Mouse (Mus musculus) thymus, postnatal 4 days (tissue): ENCODE measurements around the gene Tnnc1.

Experiments used
- DNase-seq: peaks from one replicate; pipeline ENCODE4 v3.0.0; 2021

The Tnnc1 gene

GRCm38 (mm10) chr14:31208084-31208483 lies at the start of gene Tnnc1:
TSS of gene Tnnc1 (plus strand) at chr14:31208312.
- DNase-seq, result no peak

GRCm38 (mm10) chr14:31160196-31161150 lies 47.6 kb upstream of the Tnnc1 start:
- DNase-seq, result no peak

- no peak for DNase-seq
Observed at GRCm38 (mm10) chr14:31161191-31161590, 46.9 kb upstream of the Tnnc1 start.

GRCm38 (mm10) chr14:31161638-31162037 lies 46.5 kb upstream of the Tnnc1 start:
- no peak for DNase-seq

DNA sequence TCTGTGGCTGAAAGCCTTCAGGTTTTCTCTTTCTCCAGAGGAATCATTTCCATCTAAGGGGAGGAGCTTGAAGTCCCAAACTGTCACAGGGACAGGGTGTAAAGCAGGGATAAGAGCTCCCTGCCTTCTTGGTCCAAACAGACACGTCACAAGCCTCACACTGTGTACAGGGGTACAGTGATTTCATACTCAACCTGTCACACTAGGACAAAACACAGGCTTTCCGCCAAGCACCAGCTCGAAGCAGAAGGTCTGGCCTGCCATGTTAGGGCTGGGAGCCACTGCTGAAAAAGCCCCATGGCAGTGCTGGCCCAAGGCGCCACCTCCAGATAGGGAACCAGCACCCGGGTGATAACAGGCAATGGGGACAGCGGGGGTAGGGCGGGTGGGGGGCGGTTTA lies 44.0 kb upstream of the Tnnc1 start:
- no peak for DNase-seq

GRCm38 (mm10) chr14:31165010-31165409 lies 43.1 kb upstream of the Tnnc1 start:
- DNase-seq, result no peak

DNA sequence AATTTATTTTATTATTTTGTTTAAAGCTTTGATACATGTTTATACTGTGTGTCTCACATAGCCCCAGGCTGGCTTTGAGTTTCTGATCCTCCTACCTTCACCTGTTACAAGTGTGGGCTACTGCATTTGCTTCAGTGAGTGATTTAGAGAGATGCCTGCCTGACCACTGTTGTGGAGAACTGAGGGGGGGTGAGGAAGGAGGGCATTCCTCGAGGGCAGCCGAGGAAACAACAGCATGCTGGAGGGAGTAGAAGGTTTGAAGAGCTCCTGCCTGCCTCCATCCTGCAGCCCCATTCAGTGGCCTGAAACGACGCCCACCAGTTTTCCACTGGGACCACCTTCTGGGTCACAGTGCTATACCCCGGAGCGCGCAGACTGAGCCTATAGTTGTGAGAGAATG lies 42.7 kb upstream of the Tnnc1 start:
- no peak for DNase-seq

- DNase-seq, result no peak
Observed at GRCm38 (mm10) chr14:31165991-31166630, 42.0 kb upstream of the Tnnc1 start.

DNA sequence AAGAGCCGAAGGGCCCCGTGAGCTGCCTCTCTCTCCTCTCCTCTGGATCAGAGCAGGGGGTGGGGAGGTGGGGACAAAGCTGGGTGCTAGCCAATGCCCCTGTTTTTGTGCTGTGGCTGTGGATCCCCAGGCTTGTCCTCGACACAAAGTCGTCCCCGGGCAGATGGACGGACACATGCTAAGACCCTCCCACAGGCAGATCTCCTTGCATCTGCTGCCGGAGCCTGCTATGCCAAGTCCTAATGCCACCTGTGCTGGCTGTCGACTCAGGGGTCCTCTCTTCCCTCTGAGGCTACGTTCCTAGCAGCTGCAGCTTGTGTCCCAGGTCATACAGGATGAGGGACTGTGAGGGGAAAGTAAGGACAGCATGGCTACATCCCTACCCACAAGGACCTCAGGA lies 41.3 kb upstream of the Tnnc1 start:
- no peak for DNase-seq

GRCm38 (mm10) chr14:31168425-31168824 lies 39.7 kb upstream of the Tnnc1 start, which contains the start of gene Stab1:
TSS of gene Stab1 (minus strand) at chr14:31168641.
- no peak for DNase-seq

DNA sequence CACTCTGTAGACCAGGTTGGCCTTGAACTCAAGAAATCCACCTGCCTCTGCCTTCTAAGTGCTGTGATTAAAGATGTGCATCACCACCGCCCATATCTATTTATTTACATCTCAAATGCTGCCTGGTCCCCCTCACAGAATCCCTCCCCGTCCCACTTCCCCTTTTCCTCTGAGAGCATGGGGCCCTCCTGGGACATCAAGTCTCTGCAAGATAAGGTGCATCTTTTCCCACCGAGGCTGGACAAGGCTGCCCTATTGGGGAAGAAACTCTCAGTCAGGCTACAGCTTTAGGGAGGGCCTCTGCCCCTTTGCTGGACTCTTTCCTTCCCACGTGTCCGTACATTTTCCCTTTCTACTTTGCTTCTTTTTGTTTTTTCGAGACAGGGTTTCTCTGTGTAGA lies 38.6 kb upstream of the Tnnc1 start:
- no peak for DNase-seq

GRCm38 (mm10) chr14:31170963-31171362 lies 37.1 kb upstream of the Tnnc1 start:
- no peak for DNase-seq

DNA sequence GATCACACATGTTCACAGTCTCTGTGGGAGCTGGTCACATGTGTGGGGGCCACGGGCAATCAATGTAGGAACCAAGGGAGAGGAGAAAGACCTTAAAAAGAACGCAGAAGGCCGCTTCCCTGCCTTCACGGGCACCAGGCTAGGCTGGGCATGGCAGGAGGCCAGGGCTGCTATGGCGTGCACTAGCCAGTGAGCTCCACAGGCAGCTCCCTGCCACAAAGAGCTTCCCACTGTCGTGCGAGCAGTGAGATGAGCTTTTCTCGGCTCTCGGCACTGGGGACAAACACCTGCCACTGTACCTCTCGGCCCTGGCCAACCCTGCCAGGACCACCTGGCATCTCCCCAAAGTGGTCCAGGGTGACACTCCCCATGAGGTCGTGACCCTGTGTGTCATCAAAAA lies 36.7 kb upstream of the Tnnc1 start:
- no peak for DNase-seq

DNA sequence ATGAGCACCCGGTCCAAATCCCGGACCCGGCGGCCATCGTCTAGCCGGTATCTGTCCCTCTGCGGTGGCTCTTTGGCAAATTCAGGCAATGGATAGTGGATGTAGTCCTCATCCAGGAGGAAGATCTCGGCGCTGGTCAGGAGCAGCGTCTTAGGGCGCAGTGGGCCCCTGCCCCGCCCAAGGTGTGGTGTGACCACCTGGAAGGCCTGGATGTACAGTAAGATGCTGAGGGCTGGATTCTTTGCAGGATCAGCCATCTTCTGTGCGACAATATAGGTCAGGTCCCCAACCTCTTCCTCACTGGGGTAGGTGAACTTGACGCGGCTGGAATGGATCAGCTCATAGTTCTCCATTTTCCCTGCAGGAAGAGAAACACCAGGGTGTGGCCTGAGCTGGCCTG lies 36.3 kb upstream of the Tnnc1 start:
- no peak for DNase-seq

DNA sequence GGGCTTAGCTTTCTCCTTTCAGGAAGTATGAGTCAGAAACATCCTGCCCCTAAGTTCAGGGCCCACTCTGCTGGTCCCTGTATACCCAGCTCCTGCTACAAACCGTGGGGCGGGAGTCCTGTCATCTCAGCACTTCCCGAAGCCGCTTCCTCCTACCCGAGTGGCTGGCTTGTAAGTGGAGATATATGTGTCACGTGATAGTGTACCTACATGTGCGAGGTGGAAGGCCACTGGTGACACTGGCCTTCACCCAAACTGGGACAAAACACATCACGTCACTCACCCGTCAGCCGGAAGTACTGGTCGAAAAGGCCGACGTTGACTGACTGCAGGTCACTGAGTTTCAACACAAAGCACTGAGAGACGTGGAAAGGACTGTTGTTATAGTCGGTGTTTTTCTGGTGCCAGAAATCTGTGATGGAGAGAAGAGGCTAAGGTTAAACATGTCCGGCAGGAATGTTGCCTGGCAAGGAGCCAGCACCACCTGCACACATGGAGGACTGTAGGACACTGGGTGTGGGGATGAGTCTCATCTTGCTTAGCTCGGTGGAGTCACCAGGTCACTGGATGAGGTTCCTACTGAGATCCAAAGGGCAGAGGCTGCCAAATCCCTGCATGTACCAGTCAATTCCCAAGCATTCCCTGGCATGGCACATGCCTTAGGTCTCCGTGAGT lies 35.2 kb upstream of the Tnnc1 start:
- DNase-seq, result no peak

DNA sequence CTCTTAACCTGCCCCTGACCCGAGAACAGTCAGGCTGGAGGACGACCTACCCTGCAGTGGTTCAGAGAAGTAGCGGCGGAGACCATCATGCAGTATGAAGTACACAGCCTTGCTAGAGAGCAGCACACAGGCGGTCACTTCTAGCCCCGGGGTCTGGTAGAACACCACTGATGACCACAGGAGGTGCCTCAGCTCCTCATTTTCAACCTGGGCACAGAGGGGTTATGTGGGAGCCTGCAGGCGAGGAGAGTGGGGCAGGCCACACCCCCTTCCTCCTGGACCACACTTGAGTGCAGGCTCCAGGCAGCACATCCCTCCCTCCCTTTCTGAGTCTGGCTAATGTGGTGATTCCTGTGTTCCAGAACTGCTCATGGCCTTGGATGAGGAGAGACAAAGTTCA lies 34.6 kb upstream of the Tnnc1 start:
- DNase-seq, result no peak

GRCm38 (mm10) chr14:31177287-31177686 lies 30.8 kb upstream of the Tnnc1 start:
- DNase-seq, result no peak

GRCm38 (mm10) chr14:31177715-31178114 lies 30.4 kb upstream of the Tnnc1 start:
- no peak for DNase-seq

DNA sequence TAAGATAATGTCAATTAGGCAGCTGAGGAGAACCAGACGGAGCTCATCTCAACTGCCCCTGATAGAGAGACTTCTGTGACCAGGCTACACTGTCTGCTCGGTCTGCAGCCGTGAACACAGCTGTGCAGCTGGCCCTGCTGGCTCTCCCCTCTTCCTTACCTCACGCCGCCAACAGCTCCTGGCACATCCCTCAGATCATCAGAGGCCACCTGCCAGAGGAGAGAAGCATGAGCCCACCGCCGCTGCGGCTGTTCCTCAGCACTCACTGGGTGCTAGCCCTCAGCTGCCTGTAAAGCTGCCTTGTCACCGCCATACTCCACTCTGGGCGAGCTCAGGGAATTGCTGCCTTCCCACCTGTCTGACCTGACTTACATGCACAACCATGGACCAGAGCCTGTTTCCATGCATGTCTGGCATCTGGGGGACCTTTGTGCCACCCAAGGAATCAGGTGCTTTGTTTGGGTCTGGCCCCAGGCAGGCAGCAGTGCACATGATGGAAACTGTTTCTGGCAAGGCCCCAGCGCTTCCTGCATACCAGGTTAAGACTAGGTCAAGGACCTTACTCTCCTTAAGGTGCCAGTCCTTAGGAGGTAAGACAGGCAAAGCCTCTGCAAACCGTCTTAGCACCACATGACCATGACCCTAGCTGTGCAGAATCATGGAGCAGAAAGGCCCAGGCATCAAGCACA lies 28.3 kb upstream of the Tnnc1 start:
- DNase-seq, result no peak

DNA sequence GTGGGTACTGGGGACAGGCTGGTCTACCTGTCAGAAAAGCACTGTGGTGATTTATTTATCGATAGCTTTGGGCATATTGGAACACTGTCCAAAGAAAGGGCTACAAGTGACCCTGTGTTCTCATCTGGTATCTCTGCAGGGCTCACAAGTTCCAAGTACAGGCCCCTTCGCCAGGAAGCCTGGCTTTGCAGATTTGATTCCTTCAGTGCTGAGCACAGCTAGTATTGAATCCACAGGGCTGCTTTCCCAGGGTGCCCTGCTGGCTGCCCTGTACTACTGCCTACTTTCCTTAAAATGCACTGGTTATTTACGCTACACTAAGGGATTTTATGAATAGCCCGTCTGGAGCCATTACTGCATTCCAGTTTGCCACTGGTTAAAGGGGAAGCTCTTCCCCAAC lies 26.6 kb upstream of the Tnnc1 start:
- DNase-seq, result no peak

DNA sequence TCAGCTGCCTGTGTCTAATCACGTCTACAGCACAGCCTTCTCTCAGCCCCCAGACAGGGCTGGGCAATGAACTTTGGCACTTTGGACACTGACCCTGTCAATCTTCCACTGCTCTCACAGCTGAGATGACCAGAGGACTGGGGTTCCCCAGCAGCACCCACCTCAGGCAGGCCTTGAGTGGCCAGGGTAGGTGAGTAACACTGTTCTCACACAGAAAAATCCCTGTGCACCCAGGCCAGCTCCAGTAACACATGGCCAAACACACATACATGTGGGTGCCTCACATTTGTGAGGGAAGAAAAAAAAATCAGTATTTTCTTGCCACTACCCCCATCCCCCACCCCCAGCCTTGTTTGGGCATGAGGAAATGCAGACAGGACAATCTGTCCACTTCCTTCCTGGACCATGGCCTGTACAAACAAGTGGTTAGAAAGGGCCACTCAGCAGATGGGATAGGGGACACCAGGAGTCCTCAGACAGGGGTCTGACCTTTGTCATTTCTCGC lies 25.3 kb upstream of the Tnnc1 start:
- no peak for DNase-seq

- DNase-seq, result no peak
Observed at GRCm38 (mm10) chr14:31183541-31183940, 24.6 kb upstream of the Tnnc1 start.

DNA sequence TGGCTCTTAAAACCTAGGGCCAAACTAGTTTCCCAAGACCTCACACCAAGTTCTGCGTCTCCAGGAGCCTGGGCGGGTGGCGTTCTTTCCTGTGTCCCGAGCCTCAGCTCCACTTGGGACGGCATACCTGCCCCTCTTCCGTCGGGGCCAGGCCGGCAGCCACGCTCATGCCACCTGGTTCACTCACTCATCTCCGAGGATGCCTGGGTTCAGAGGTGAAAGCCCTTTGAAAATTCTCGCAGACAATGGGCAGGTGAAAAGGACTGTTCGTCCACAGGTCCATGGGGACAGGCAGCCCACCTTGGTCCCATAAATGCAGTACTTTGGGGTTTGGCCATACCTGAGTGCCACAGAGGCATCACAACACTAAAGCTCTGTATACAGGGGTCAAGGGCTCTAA lies 23.9 kb upstream of the Tnnc1 start:
- no peak for DNase-seq
